Mouse (Mus musculus): ENCODE measurements around the gene Raf1.
A peak's percentile ranks its signal among the peaks of the same experiment; 100 is the strongest.

Gene Raf1

GRCm38 (mm10) chr6:115610301-115610700, 66.1 kb downstream of the Raf1 start:
- no peak for DNase-seq

- DNase-seq, result no peak
Observed at GRCm38 (mm10) chr6:115609121-115609520, 67.3 kb downstream of the Raf1 start.

DNA sequence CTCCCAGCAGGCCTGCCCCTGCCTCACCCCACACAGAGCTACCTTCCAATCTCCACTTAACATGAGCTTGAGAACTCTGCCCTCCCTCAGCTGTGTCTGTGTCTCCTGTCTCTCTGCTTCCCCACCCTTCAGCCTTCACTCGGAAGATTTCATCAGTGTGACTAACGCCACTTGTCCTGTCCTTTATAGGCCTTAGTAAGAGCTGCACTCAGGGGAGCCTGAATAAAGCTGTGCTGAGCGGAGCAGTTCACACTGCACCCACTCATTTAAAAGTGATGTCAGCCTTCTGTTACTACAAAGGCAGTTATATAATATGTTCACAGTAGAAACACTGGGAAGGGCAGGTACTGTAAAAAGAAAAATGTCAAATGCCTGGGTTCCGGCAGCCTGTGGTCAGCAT, 69.0 kb downstream of the Raf1 start:
- no peak for DNase-seq

GRCm38 (mm10) chr6:115606461-115606860, 70.0 kb downstream of the Raf1 start:
- no peak for DNase-seq

DNA sequence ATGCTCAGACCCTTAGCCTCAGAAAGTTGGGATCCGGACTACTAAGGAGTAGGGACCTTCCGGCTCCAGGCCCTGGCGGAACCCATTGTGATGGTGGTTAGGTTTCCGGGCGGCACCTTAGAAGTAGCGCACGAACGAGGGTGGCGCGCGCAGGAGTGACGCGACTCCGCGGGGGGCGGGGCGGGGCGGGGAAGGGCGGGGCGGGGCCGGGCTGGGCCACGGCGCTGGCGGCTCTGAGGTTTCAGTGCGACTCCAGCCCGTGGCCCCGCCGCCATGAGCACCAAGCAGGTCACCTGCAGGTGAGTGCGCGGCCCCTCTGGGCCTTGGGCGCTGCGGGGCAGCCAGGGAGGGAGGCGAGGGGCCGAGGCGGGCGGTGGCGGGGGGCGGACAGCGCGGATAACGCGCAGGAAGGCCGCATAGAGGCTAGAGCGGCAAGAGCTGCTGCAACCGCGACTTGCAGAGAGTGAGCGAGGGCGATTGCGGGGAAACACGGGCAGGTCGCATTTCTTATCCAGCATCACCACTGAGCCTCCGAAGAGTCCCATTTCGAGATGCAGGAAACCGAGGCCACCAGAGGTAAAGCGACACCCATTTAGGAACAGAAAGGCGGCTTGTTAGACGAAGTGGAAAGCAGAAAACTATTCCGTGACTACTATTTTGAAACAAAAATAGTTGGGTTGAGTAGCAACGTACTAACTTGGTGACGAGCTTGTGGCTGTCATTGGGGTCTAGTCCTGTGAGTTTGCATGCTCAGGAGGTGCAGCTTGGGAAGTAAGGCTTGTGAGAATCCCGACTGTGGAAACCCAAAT, 74.5 kb downstream of the Raf1 start, which contains the start of gene Mkrn2:
Mkrn2 (plus strand) TSS at position 188 of the 809 bp plus-strand sequence.
- DNase-seq, result peak; percentile 78

- peak; percentile 52 for DNase-seq
Observed at GRCm38 (mm10) chr6:115601322-115601714, 75.1 kb downstream of the Raf1 start.

GRCm38 (mm10) chr6:115595667-115596066, 80.8 kb downstream of the Raf1 start:
- DNase-seq, result no peak

GRCm38 (mm10) chr6:115594463-115594862, 82.0 kb downstream of the Raf1 start:
- DNase-seq, result no peak

GRCm38 (mm10) chr6:115593252-115593651, 83.2 kb downstream of the Raf1 start:
- DNase-seq, result no peak

GRCm38 (mm10) chr6:115592458-115592857, 84.0 kb downstream of the Raf1 start, which contains the start of gene Mkrn2os:
Gene Mkrn2os, minus strand, starts transcription at chr6:115592576.
- no peak for DNase-seq

DNA sequence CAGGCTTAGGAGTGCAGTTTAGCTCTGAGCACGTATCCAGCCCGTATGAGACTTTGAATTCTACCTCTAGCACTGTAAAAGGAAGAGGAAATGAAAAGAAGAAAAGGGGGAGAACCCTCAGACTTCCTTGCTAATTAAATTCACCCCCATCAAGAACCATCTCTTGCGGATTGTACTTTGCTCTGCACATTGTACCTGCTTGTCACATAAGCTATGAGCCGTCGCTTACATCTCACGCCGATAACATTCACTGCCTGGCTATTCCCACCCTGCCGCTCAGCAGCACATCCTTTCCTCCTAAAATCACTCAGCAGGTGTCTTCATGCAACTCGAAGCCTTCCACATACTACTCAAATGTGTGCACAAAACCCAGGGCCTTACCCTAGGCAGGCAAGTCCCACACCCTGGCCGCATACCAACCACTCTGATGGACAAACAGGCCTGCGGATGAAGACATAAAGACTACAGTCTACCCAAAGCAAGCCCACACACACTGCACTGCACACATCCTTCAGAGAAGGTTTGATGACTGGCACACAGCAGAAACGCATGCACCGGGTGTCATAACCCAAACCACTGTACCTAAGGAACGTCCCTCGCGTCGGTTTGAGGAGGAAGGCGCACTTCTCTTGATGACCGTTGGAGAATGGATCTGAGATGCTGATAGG, 84.6 kb downstream of the Raf1 start:
- no peak for DNase-seq

DNA sequence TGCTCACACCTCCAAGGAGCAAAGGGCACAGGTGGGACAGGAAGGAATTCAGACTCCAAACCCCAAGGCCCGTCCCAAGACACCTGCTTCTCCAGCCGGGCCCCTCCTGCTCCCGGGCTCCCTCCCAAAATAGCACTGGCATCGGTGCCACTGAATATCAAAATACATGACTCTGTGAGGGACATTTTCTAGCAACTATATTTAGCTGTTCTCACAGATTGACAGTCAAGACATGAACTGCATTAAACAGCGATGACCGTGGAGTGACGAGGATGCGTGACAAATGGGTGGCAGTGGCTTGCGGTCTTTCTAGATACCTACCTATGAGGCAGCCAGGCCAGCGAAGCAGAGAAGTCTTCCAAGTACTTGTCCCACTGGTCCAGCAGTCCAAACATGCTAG, 90.1 kb downstream of the Raf1 start:
- DNase-seq, result no peak

DNA sequence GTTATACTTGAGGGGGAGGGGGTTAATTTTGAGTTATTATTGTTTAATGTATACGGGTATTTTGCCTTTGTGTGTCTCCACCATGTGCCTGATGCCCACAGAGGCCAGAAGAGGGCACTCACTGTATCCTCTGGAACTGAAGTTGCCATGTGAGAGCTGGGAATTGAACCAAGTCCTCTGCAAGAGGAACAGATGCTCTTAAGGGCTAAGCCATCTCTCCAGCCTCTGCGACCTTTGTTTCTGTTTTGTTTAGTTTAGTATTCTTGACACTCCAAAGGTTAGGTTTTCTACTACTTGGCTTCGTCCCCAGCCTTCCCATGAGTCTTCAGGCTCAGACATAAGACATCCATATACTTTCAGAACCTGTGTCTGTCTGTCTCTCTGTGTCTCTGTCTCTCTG, 92.3 kb downstream of the Raf1 start:
- DNase-seq, result no peak

GRCm38 (mm10) chr6:115583430-115584125, 92.9 kb downstream of the Raf1 start:
- no peak for DNase-seq

DNA sequence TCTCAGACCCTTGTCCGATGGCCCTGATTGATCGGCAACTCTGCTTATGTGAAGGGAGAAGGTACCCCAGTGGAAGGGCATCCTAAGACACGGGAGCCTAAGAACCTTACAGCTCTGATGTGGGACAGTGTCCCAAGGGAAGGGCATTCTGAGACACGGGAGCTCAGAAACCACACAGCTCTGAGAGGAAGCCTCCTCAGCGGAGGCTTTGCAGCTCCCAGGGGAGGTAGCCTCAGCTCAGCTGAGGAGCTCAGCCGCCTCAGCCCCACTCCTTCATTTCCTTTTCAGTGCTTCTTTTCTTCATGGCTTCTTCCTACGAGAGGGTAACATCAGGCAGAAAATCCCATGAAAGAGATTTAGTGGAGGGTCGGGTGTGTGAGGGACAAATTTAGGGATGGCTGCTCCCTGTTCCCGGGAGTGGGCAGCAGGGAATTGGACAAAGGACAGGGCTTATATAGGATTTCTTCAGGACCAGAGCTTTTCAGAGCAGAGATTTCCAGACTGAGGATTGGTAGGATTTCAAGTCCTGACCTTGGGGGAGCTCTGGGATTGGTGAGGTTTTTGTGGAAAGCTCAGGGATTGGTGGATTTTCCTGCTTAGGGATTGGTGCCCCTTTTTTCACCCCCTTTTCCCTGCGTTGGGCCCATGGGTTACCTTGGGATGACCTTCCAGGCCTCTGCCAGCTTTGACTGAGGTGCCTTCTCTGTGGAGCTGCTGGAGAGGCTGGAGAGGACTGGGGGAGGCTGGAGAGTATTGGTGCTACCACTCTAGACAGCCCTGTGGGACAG, 93.9 kb downstream of the Raf1 start:
- no peak for DNase-seq

DNA sequence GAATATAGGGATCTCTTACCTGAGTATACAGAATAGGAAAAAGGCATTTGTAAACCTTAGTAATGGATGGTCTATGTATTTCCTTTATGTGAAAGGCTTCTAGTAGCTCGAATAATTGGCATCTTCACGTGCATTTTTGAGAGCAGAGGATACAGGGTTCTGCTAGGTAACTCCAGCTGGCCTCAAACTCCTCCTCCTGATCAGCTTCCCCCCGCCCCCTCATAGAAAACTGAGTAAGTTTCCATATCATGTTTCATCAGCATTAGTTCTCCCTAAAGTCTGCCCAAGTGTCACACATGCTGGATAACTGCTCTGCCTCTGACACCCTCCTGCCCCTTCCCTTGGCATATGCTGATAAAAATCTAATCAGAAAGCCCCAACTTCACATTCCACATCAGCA, 95.6 kb downstream of the Raf1 start:
- no peak for DNase-seq

DNA sequence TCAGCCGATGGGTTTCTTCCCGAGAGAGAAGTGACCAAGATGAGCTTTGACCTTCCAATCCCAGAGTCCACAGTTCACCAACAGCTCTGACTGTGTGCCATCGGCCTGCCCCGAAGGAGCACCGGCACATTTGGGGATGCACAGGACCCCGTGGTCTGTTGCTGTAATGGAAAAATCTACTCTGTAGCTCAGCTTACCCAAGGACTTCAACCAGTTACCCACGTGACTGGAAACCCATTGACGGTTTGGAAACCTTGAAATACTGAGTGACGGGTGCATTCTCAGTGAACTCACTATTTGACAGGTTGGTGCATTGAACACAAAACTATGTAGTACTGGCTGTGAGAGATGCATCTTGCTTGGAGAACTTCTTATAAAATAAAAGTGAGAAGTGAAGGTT, 98.5 kb downstream of the Raf1 start:
- DNase-seq, result no peak

GRCm38 (mm10) chr6:115577407-115577806, 99.0 kb downstream of the Raf1 start:
- no peak for DNase-seq

DNA sequence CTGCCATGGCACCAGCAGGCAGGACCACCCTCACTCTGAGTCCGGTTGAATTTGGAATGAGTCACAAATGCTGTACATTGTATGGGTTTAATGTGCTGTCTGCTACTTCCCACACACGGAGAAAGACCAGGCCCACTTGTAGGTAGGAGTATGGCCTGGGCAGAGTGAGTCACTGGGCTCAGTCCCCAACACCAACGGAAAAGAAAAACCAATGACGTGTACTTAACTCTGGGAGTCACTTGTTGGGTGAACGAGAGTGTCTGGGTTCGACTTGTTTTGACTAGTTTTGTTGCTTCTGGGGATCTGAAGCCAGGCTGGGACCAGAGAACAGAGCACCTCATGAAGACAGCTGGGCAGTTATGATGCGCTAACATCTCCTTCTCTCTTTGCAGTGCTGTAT, 102.3 kb downstream of the Raf1 start:
- no peak for DNase-seq
